Mouse (Mus musculus): ENCODE results near the gene Pirt. TPM values are rescaled to one million over a fixed set of nuclear protein-coding genes. Genes with fewer than 3 reads are reported as not detected.

Pirt gene
- polyA plus RNA-seq, 1 experiment from 2014 or later: 0.15 TPM

GRCm38 (mm10) chr11:66914249-66914648, 2.5 kb downstream of the Pirt start:
- Histone ChIP-seq H3K36me3 (no peaks in the 10 kb centered on the region), H3K4me2 (no peak overlapping the region), H3K4me1 (peaks cover 3% of the 10 kb centered on the region; the same call in 1 of the 2 replicates), H3K9me3 (no peaks in the 10 kb centered on the region), H3K4me3 (no peak overlapping the region), H3K27me3 (peaks cover 4% of the 10 kb centered on the region; the same call in 1 of the 2 replicates), H3K9ac (no peak overlapping the region), H3K27ac (no peak overlapping the region)
- 24% methylated on average over 3 of the region's 3 CpGs for WGBS
- no peak for ATAC-seq (ENCODE audit: insufficient number of reproducible peaks, low FRiP score, low TSS enrichment, low read depth)

- no peak overlapping the region for H3K4me2 ChIP-seq
- H3K27me3 ChIP-seq: no peaks in the 10 kb centered on the region
- H3K27ac ChIP-seq: no peak overlapping the region
- H3K9ac ChIP-seq: no peak overlapping the region
- 0 out of 2 replicates have a peak, but pooled peaks cover 5% of the 10 kb centered on the region for H3K4me1 ChIP-seq
- WGBS: 39% methylated on average over 2 of the region's 2 CpGs
- H3K36me3 ChIP-seq: no peaks in the 10 kb centered on the region
- no peak for ATAC-seq (ENCODE audit: insufficient number of reproducible peaks, low FRiP score, low TSS enrichment, low read depth)
- no peak overlapping the region for H3K4me3 ChIP-seq
- H3K9me3 ChIP-seq: no peaks in the 10 kb centered on the region
These were observed 8.2 kb downstream of the Pirt start for GRCm38 (mm10) chr11:66920012-66920411.

- H3K27ac ChIP-seq: no peak overlapping the region
- 82% methylated on average over 11 of the region's 11 CpGs for WGBS
- H3K9ac ChIP-seq: no peak overlapping the region
- no peak overlapping the region for H3K4me2 ChIP-seq
- no peak overlapping the region for H3K4me3 ChIP-seq
- H3K27me3 ChIP-seq: no peaks in the 10 kb centered on the region
- 0 out of 2 replicates have a peak, but pooled peaks cover 5% of the 10 kb centered on the region for H3K4me1 ChIP-seq
- H3K36me3 ChIP-seq: no peaks in the 10 kb centered on the region
- no peak for ATAC-seq (ENCODE audit: insufficient number of reproducible peaks, low FRiP score, low TSS enrichment, low read depth)
- no peaks in the 10 kb centered on the region for H3K9me3 ChIP-seq
These were observed 12.5 kb downstream of the Pirt start for GRCm38 (mm10) chr11:66924095-66924823.

GRCm38 (mm10) chr11:66928311-66928710, 16.5 kb downstream of the Pirt start:
- H3K4me1 ChIP-seq: no peaks in the 10 kb centered on the region
- WGBS: 80% methylated on average over 3 of the region's 3 CpGs

GRCm38 (mm10) chr11:66932827-66933599, 21.2 kb downstream of the Pirt start:
- Histone ChIP-seq H3K4me2 (no peak overlapping the region), H3K4me1 (no peaks in the 10 kb centered on the region), H3K27me3 (no peaks in the 10 kb centered on the region), H3K9me3 (no peaks in the 10 kb centered on the region), H3K4me3 (no peak overlapping the region), H3K36me3 (no peaks in the 10 kb centered on the region), H3K9ac (no peak overlapping the region), H3K27ac (no peak overlapping the region)
- WGBS: 83% methylated on average over 9 of the region's 9 CpGs
- no peak for ATAC-seq (ENCODE audit: insufficient number of reproducible peaks, low FRiP score, low TSS enrichment, low read depth)

More at GRCm38 (mm10) chr11:66928311-66928710, 16.5 kb downstream of the Pirt start:
- H3K4me3 ChIP-seq: no peak overlapping the region
- H3K27me3 ChIP-seq: no peaks in the 10 kb centered on the region
- no peaks in the 10 kb centered on the region for H3K36me3 ChIP-seq
- no peak overlapping the region for H3K9ac ChIP-seq
- H3K4me2 ChIP-seq: no peak overlapping the region
- H3K27ac ChIP-seq: no peak overlapping the region
- no peaks in the 10 kb centered on the region for H3K9me3 ChIP-seq
- no peak for ATAC-seq (ENCODE audit: insufficient number of reproducible peaks, low FRiP score, low TSS enrichment, low read depth)

- no peaks in the 10 kb centered on the region for H3K4me1 ChIP-seq
- no peak overlapping the region for H3K4me2 ChIP-seq
- no peak overlapping the region for H3K27ac ChIP-seq
- no peak for ATAC-seq (ENCODE audit: insufficient number of reproducible peaks, low FRiP score, low TSS enrichment, low read depth)
- no peaks in the 10 kb centered on the region for H3K36me3 ChIP-seq
- WGBS: 67% methylated on average over 7 of the region's 7 CpGs
- H3K9me3 ChIP-seq: no peaks in the 10 kb centered on the region
- H3K9ac ChIP-seq: no peak overlapping the region
- H3K4me3 ChIP-seq: no peak overlapping the region
- H3K27me3 ChIP-seq: no peaks in the 10 kb centered on the region
These were observed 22.8 kb downstream of the Pirt start for GRCm38 (mm10) chr11:66934428-66935173.

- H3K4me2 ChIP-seq: no peak overlapping the region
- no peak for ATAC-seq (ENCODE audit: insufficient number of reproducible peaks, low FRiP score, low TSS enrichment, low read depth)
- 90% methylated on average over 5 of the region's 5 CpGs for WGBS
- H3K36me3 ChIP-seq: no peaks in the 10 kb centered on the region
- no peaks in the 10 kb centered on the region for H3K27me3 ChIP-seq
- H3K4me1 ChIP-seq: no peaks in the 10 kb centered on the region
- H3K9me3 ChIP-seq: no peaks in the 10 kb centered on the region
- H3K27ac ChIP-seq: no peak overlapping the region
- no peak overlapping the region for H3K4me3 ChIP-seq
- no peak overlapping the region for H3K9ac ChIP-seq
These were observed 30.2 kb downstream of the Pirt start for GRCm38 (mm10) chr11:66942011-66942410.

GRCm38 (mm10) chr11:66945224-66945767, 33.5 kb downstream of the Pirt start:
- Histone ChIP-seq H3K27me3 (no peaks in the 10 kb centered on the region), H3K36me3 (no peaks in the 10 kb centered on the region), H3K9ac (no peak overlapping the region), H3K4me1 (no peaks in the 10 kb centered on the region), H3K4me2 (no peak overlapping the region), H3K9me3 (no peaks in the 10 kb centered on the region), H3K27ac (no peak overlapping the region), H3K4me3 (no peak overlapping the region)
- 53% methylated on average over 2 of the region's 2 CpGs for whole genome bisulfite sequencing
- no peak for ATAC-seq (ENCODE audit: insufficient number of reproducible peaks, low FRiP score, low TSS enrichment, low read depth)

GRCm38 (mm10) chr11:66946521-66946920, 34.7 kb downstream of the Pirt start:
- Histone ChIP-seq H3K4me2 (no peak overlapping the region), H3K4me3 (no peak overlapping the region), H3K4me1 (no peaks in the 10 kb centered on the region), H3K36me3 (no peaks in the 10 kb centered on the region), H3K27me3 (no peaks in the 10 kb centered on the region), H3K27ac (no peak overlapping the region), H3K9ac (no peak overlapping the region), H3K9me3 (no peaks in the 10 kb centered on the region)
- 68% methylated on average over 6 of the region's 6 CpGs for WGBS
- ATAC-seq (ENCODE audit: insufficient number of reproducible peaks, low FRiP score, low TSS enrichment, low read depth): no peak

GRCm38 (mm10) chr11:66946922-66947321, 35.1 kb downstream of the Pirt start:
- no peaks in the 10 kb centered on the region for H3K36me3 ChIP-seq
- H3K27ac ChIP-seq: no peak overlapping the region
- no peak overlapping the region for H3K9ac ChIP-seq
- no peaks in the 10 kb centered on the region for H3K27me3 ChIP-seq
- ATAC-seq (ENCODE audit: insufficient number of reproducible peaks, low FRiP score, low TSS enrichment, low read depth): no peak
- WGBS: 76% methylated on average over 6 of the region's 6 CpGs
- no peaks in the 10 kb centered on the region for H3K4me1 ChIP-seq
- no peaks in the 10 kb centered on the region for H3K9me3 ChIP-seq
- no peak overlapping the region for H3K4me2 ChIP-seq
- H3K4me3 ChIP-seq: no peak overlapping the region

GRCm38 (mm10) chr11:66956303-66956702, 44.5 kb downstream of the Pirt start, which contains the start of gene Tmem238l:
TSS of gene Tmem238l (plus strand) at chr11:66956638.
- Histone ChIP-seq H3K9ac (no peak within 1 kb of the TSS), H3K4me2 (no peak within 1 kb of the TSS), H3K27ac (no peak within 1 kb of the TSS), H3K36me3 (no peaks in the 10 kb centered on the region), H3K27me3 (no peaks in the 10 kb centered on the region), H3K4me3 (no peak within 1 kb of the TSS), H3K9me3 (no peaks in the 10 kb centered on the region), H3K4me1 (0 out of 2 replicates have a peak, but pooled peaks cover 2% of the 10 kb centered on the region)
- no peak for ATAC-seq (ENCODE audit: insufficient number of reproducible peaks, low FRiP score, low TSS enrichment, low read depth)
- 70% methylated on average over 9 of the region's 9 CpGs for WGBS

All from limb, embryonic 15.5 days (tissue).